Comparison of ENCODE assay signal across 20 mouse cellular contexts in the genomic region with DNA sequence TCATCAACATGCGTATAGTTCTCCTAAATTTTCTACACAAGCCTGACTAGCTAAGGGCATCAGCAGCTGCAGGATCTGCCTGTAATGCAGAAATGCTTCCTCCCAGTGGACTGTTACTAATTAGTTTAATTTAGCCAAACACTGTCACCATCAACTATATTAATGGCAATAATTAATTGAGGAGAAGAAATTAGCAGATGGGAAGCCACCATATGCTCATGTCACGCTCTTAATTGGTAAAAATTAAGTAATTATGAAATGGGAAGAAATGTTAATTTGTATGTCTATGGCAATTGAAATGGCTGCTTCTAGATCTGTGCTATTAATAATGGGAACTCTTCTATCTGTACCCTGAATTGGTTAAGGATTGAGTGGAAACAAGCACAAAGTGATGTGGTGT.
DNase-seq lines count a peak whose midpoint lies in the region; ATAC-seq and TF ChIP-seq lines count a peak whose summit lies in the region.
"Had no signal": no experiment of that assay in that cellular context is flagged by ENCODE, and none has a peak within 500 bp of the region (broad histone marks: within the 10 kb centered on the region; RNA-seq: fewer than 3 reads in every experiment).

No protein-coding gene starts in this region.

- DNase-seq in midbrain, postnatal 0 days (ENCODE audit: low spot score), result peak; percentile 54
- DNase-seq in cerebellum, adult 11-12 months, result no peak
- no peak for DNase-seq in gastrocnemius, postnatal 36 days
- DNase-seq: adrenal gland, adult 8-10 months; cerebellum, adult 9-11 months; kidney, postnatal 36 days; layer of hippocampus, postnatal 36 days; thymus, adult 18-20 months; thymus, postnatal 36 days had no signal

- WGBS in forebrain, embryonic 12.5 days, result 84% methylated on average over 2 of the region's 2 CpGs
- 66% methylated on average over 2 of the region's 2 CpGs for WGBS in forebrain, embryonic 16.5 days
- WGBS in midbrain, postnatal 0 days, result 87% methylated on average over 2 of the region's 2 CpGs
- 89% methylated on average over 2 of the region's 2 CpGs for WGBS in midbrain, embryonic 16.5 days
- WGBS in hindbrain, embryonic 16.5 days, result 65% methylated on average over 2 of the region's 2 CpGs

- ATAC-seq in forebrain, embryonic 12.5 days (ENCODE audit: low FRiP score), result peak; percentile 30; the same call in 1 of the 2 replicates
- no peak; the same call in 1 of the 2 replicates for ATAC-seq in forebrain, embryonic 16.5 days
- no peak for ATAC-seq in midbrain, postnatal 0 days (ENCODE audit: low FRiP score)
- no peak for ATAC-seq in midbrain, embryonic 16.5 days
- peak; percentile 74 for ATAC-seq in hindbrain, embryonic 16.5 days
- ATAC-seq: activated CD4-positive, CD25-positive, alpha-beta regulatory T cell, adult 4 months; intestine, embryonic 16.5 days; lung, postnatal 0 days had no signal

- H3K9me3 ChIP-seq in forebrain, embryonic 12.5 days, result no peaks in the 10 kb centered on the region
- no peaks in the 10 kb centered on the region for H3K9me3 ChIP-seq in forebrain, embryonic 16.5 days (ENCODE audit: control insufficient read depth, low read length)
- no peaks in the 10 kb centered on the region for H3K9me3 ChIP-seq in midbrain, postnatal 0 days (ENCODE audit: low read length)
- H3K9me3 ChIP-seq in midbrain, embryonic 16.5 days (replicated peaks; ENCODE audit: control insufficient read depth, low read length, poor library complexity, severe bottlenecking), result no peaks in the 10 kb centered on the region
- H3K9me3 ChIP-seq in hindbrain, embryonic 16.5 days (ENCODE audit: control insufficient read depth, low read length), result no peaks in the 10 kb centered on the region
- H3K9me3 ChIP-seq: embryonic facial prominence, embryonic 15.5 days; heart, embryonic 10.5 days had no signal

- no peaks in the 10 kb centered on the region for H3K27me3 ChIP-seq in forebrain, embryonic 12.5 days
- no peaks in the 10 kb centered on the region for H3K27me3 ChIP-seq in forebrain, embryonic 16.5 days (replicated peaks; ENCODE audit: control insufficient read depth, insufficient read depth, low read length)
- H3K27me3 ChIP-seq in midbrain, postnatal 0 days (ENCODE audit: insufficient read depth, low read length), result no peaks in the 10 kb centered on the region
- H3K27me3 ChIP-seq in midbrain, embryonic 16.5 days (ENCODE audit: control insufficient read depth, insufficient read depth, low read depth, low read length), result no peaks in the 10 kb centered on the region
- no peaks in the 10 kb centered on the region for H3K27me3 ChIP-seq in hindbrain, embryonic 16.5 days (replicated peaks; ENCODE audit: control insufficient read depth, insufficient read depth, low read length)
- H3K27me3 ChIP-seq: embryonic facial prominence, embryonic 15.5 days had no signal

- H3K4me2 ChIP-seq in forebrain, embryonic 12.5 days, result no peak overlapping the region
- H3K4me2 ChIP-seq in forebrain, embryonic 16.5 days (ENCODE audit: low read length), result no peak overlapping the region
- no peak overlapping the region for H3K4me2 ChIP-seq in midbrain, postnatal 0 days (ENCODE audit: low read depth, low read length, poor library complexity, severe bottlenecking)
- no peak overlapping the region for H3K4me2 ChIP-seq in midbrain, embryonic 16.5 days (ENCODE audit: low read length)
- no peak overlapping the region for H3K4me2 ChIP-seq in hindbrain, embryonic 16.5 days (ENCODE audit: low read length)
- H3K4me2 ChIP-seq: embryonic facial prominence, embryonic 15.5 days; midbrain, embryonic 11.5 days had no signal

- H3K9ac ChIP-seq in forebrain, embryonic 12.5 days, result no peak overlapping the region
- no peak overlapping the region for H3K9ac ChIP-seq in forebrain, embryonic 16.5 days (replicated peaks; ENCODE audit: low read depth, low read length)
- H3K9ac ChIP-seq in midbrain, postnatal 0 days (replicated peaks; ENCODE audit: low read length, poor library complexity, severe bottlenecking), result no peak overlapping the region
- H3K9ac ChIP-seq in midbrain, embryonic 16.5 days (ENCODE audit: low read depth, low read length), result no peak overlapping the region
- H3K9ac ChIP-seq in hindbrain, embryonic 16.5 days (ENCODE audit: low read depth, low read length), result no peak overlapping the region
- H3K9ac ChIP-seq: embryonic facial prominence, embryonic 15.5 days had no signal

- H3K36me3 ChIP-seq in forebrain, embryonic 12.5 days (replicated peaks), result no peaks in the 10 kb centered on the region
- no peaks in the 10 kb centered on the region for H3K36me3 ChIP-seq in forebrain, embryonic 16.5 days (ENCODE audit: control insufficient read depth, insufficient read depth)
- no peaks in the 10 kb centered on the region for H3K36me3 ChIP-seq in midbrain, postnatal 0 days (ENCODE audit: insufficient read depth, low read length)
- no peaks in the 10 kb centered on the region for H3K36me3 ChIP-seq in midbrain, embryonic 16.5 days (ENCODE audit: control insufficient read depth, insufficient read depth, low read length)
- H3K36me3 ChIP-seq in hindbrain, embryonic 16.5 days (ENCODE audit: control insufficient read depth, insufficient read depth, low read length), result no peaks in the 10 kb centered on the region
- H3K36me3 ChIP-seq: embryonic facial prominence, embryonic 15.5 days; heart, embryonic 10.5 days had no signal

- no peak for TF ChIP-seq CTCF in midbrain, postnatal 0 days (IDR thresholded peaks at IDR 0.05)

- intact Hi-C loops in gastrocnemius, postnatal 36 days (cut with DNase I), result no loop called here

- H3K27ac ChIP-seq in forebrain, embryonic 12.5 days, result no peak overlapping the region
- H3K27ac ChIP-seq in forebrain, embryonic 16.5 days (ENCODE audit: low read length), result no peak overlapping the region
- H3K27ac ChIP-seq in midbrain, postnatal 0 days (ENCODE audit: low read depth, low read length), result no peak overlapping the region
- H3K27ac ChIP-seq in midbrain, embryonic 16.5 days (ENCODE audit: low read length), result no peak overlapping the region
- H3K27ac ChIP-seq in hindbrain, embryonic 16.5 days (ENCODE audit: low read depth, low read length), result no peak overlapping the region
- H3K27ac ChIP-seq: embryonic facial prominence, embryonic 15.5 days; heart, embryonic 10.5 days had no signal

- no peak overlapping the region for H3K4me3 ChIP-seq in forebrain, embryonic 12.5 days (replicated peaks)
- no peak overlapping the region for H3K4me3 ChIP-seq in forebrain, embryonic 16.5 days (replicated peaks; ENCODE audit: low read length)
- H3K4me3 ChIP-seq in midbrain, postnatal 0 days (ENCODE audit: low read depth, low read length), result no peak overlapping the region
- H3K4me3 ChIP-seq in midbrain, embryonic 16.5 days (ENCODE audit: low read depth, low read length), result no peak overlapping the region
- H3K4me3 ChIP-seq in hindbrain, embryonic 16.5 days (ENCODE audit: low read length), result no peak overlapping the region
- H3K4me3 ChIP-seq: embryonic facial prominence, embryonic 15.5 days; heart, embryonic 10.5 days; myocyte had no signal

- H3K4me1 ChIP-seq in forebrain, embryonic 12.5 days, result no peaks in the 10 kb centered on the region
- H3K4me1 ChIP-seq in forebrain, embryonic 16.5 days (replicated peaks; ENCODE audit: control insufficient read depth, insufficient read depth, low read length), result no peaks in the 10 kb centered on the region
- H3K4me1 ChIP-seq in midbrain, postnatal 0 days (ENCODE audit: insufficient read depth, low read length), result no peaks in the 10 kb centered on the region
- H3K4me1 ChIP-seq in midbrain, embryonic 16.5 days (ENCODE audit: control insufficient read depth, insufficient read depth, low read length), result no peaks in the 10 kb centered on the region
- H3K4me1 ChIP-seq in hindbrain, embryonic 16.5 days (ENCODE audit: control insufficient read depth, insufficient read depth, low read depth, low read length), result no peaks in the 10 kb centered on the region
- H3K4me1 ChIP-seq: embryonic facial prominence, embryonic 15.5 days; heart, embryonic 10.5 days had no signal

Comparison
In these comparisons a context has a peak if more than half of its experiments do, and no peak if none do; other contexts are left out.
1. ATAC-seq: peak in forebrain, embryonic 12.5 days (single experiment) and hindbrain, embryonic 16.5 days (single experiment); none in forebrain, embryonic 16.5 days (single experiment), midbrain, postnatal 0 days (single experiment) and midbrain, embryonic 16.5 days (single experiment).